Mouse (Mus musculus) lung, adult 2 months (tissue): ENCODE measurements around the gene Tmem159.

Experiments
- CTCF ChIP-seq: fragments of 200-500 bp; IDR thresholded peaks from 2 replicates; pipeline ENCODE4 v1.5.1; 2011; ENCODE audit warnings: mild to moderate bottlenecking, low read length, control low read depth; ENCODE audit not compliant: insufficient read depth
- POLR2A ChIP-seq: fragments of 200-500 bp; IDR thresholded peaks from 2 replicates; pipeline ENCODE4 v1.6.1; 2011; ENCODE audit warnings: low read depth, mild to moderate bottlenecking, control low read depth, low read length, borderline replicate concordance; ENCODE audit errors: extremely low read depth

- TF ChIP-seq POLR2A: no peak
- TF ChIP-seq CTCF: no peak
Measured at GRCm38 (mm10) chr7:120093033-120093432, 9.1 kb upstream of the Tmem159 start.
